Mouse (Mus musculus): ENCODE measurements around the gene Ulk4.

GRCm38 (mm10) chr9:120994223-120995155 is 282.5 kb downstream of the Ulk4 start:
- TF ChIP-seq CTCF (IDR thresholded peaks at IDR 0.05; ENCODE audit: low read depth), result no peak
- TF ChIP-seq EP300 (IDR thresholded peaks at IDR 0.05; ENCODE audit: low read depth), result no peak
